Mouse (Mus musculus): ENCODE measurements around the gene Kansl1. TPM values are rescaled to one million over a fixed set of nuclear protein-coding genes. Genes with fewer than 3 reads are reported as not detected.
"Not testable (repeated sequence)": the region's sequence is repeated elsewhere in the genome, so short reads cannot be mapped to it uniquely, and the experiment has no call there.

Kansl1 gene
- polyA plus RNA-seq, 1 experiment, result 60.1 TPM

- not testable (repeated sequence) for H3K4me1 ChIP-seq (ENCODE audit: control insufficient read depth, insufficient read depth, insufficient read length, low read length); H3K4me3 ChIP-seq (ENCODE audit: low read depth, low read length); H3K27ac ChIP-seq (ENCODE audit: insufficient read depth, low read depth, low read length); H3K27me3 ChIP-seq (ENCODE audit: control insufficient read depth, insufficient read depth, low read length); H3K36me3 ChIP-seq (ENCODE audit: control insufficient read depth, insufficient read depth, low read length)
- 31% methylated on average over 2 of the region's 2 CpGs for WGBS
- TF ChIP-seq CTCF (IDR thresholded peaks at IDR 0.05; ENCODE audit: extremely low read depth, insufficient read length, insufficient replicate concordance, low read depth, low read length), result peak; percentile 7; the same call in 1 of the 2 replicates
Observed at GRCm38 (mm10) chr11:104448499-104448898, 20.2 kb downstream of the Kansl1 start.

DNA sequence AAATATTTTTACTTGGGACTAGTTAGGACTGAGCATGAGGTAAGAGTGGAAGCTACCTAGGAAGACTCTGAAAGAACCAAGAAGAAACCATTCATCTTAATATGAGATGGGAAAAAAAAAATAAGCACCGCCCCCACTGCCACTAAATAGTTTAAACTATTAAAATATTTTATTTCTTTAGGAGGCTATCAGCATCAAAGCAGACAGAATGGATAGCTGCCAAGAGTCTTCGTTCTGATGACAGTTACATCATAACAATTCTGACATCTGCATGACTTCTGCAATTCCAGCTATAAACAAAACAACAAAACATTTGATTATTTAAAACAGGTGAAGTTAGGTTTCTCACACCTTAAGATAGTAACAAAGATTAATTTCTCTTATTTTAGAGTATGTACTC is 23.1 kb downstream of the Kansl1 start:
- 49% methylated on average over 2 of the region's 2 CpGs for WGBS
- no peaks in the 10 kb centered on the region for H3K27me3 ChIP-seq (ENCODE audit: control insufficient read depth, insufficient read depth, low read length)
- H3K4me1 ChIP-seq (ENCODE audit: control insufficient read depth, insufficient read depth, insufficient read length, low read length), result no peaks in the 10 kb centered on the region
- H3K36me3 ChIP-seq (ENCODE audit: control insufficient read depth, insufficient read depth, low read length), result no peaks in the 10 kb centered on the region
- H3K4me3 ChIP-seq (ENCODE audit: low read depth, low read length), result no peak overlapping the region
- TF ChIP-seq CTCF (IDR thresholded peaks at IDR 0.05; ENCODE audit: extremely low read depth, insufficient read length, insufficient replicate concordance, low read depth, low read length) (no peak), POLR2A (IDR thresholded peaks at IDR 0.05; ENCODE audit: low read depth, low read length) (no peak)
- no peak overlapping the region for H3K27ac ChIP-seq (ENCODE audit: insufficient read depth, low read depth, low read length)

- no peak overlapping the region for H3K4me3 ChIP-seq (ENCODE audit: low read depth, low read length)
- TF ChIP-seq CTCF (IDR thresholded peaks at IDR 0.05; ENCODE audit: extremely low read depth, insufficient read length, insufficient replicate concordance, low read depth, low read length), result no peak
- no peak for TF ChIP-seq POLR2A (IDR thresholded peaks at IDR 0.05; ENCODE audit: low read depth, low read length)
- no peaks in the 10 kb centered on the region for H3K4me1 ChIP-seq (ENCODE audit: control insufficient read depth, insufficient read depth, insufficient read length, low read length)
- H3K27me3 ChIP-seq (ENCODE audit: control insufficient read depth, insufficient read depth, low read length), result no peaks in the 10 kb centered on the region
- no peaks in the 10 kb centered on the region for H3K36me3 ChIP-seq (ENCODE audit: control insufficient read depth, insufficient read depth, low read length)
- WGBS, result 92% methylated on average over 1 of the region's 1 CpGs
- H3K27ac ChIP-seq (ENCODE audit: insufficient read depth, low read depth, low read length), result no peak overlapping the region
Observed at GRCm38 (mm10) chr11:104445044-104445443, 23.6 kb downstream of the Kansl1 start.

DNA sequence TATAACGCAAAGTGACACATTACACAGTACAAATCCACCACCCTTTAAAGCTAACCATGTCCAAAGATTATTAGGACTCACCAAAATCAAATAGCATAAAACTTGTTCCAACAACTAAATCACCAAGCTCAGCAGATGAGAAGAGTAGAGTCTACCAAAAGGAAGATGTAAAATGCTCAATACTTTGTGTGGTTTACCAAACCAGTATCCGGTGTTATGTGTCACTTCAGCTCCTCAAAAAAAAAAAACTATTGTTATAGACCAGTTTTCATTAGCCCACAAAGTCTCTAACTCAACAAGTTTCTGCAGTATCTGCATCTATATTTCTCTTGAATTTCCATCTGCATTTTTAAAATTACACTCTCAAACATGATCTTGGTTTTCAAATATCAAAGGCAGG is 25.3 kb downstream of the Kansl1 start:
- Histone ChIP-seq H3K4me1 (ENCODE audit: control insufficient read depth, insufficient read depth, insufficient read length, low read length) (no peaks in the 10 kb centered on the region), H3K36me3 (ENCODE audit: control insufficient read depth, insufficient read depth, low read length) (no peaks in the 10 kb centered on the region), H3K27ac (ENCODE audit: insufficient read depth, low read depth, low read length) (no peak overlapping the region), H3K27me3 (ENCODE audit: control insufficient read depth, insufficient read depth, low read length) (no peaks in the 10 kb centered on the region), H3K4me3 (ENCODE audit: low read depth, low read length) (no peak overlapping the region)
- no peak for TF ChIP-seq CTCF (IDR thresholded peaks at IDR 0.05; ENCODE audit: extremely low read depth, insufficient read length, insufficient replicate concordance, low read depth, low read length)
- no peak for TF ChIP-seq POLR2A (IDR thresholded peaks at IDR 0.05; ENCODE audit: low read depth, low read length)
- 26% methylated on average over 2 of the region's 2 CpGs for whole genome bisulfite sequencing

- WGBS, result under 1% methylated on average over 79 of the region's 82 CpGs
- H3K36me3 ChIP-seq (ENCODE audit: control insufficient read depth, insufficient read depth, low read length), result no peaks in the 10 kb centered on the region
- H3K27me3 ChIP-seq (ENCODE audit: control insufficient read depth, insufficient read depth, low read length), result no peaks in the 10 kb centered on the region
- peak overlapping the region; percentile 92 for H3K4me3 ChIP-seq (ENCODE audit: low read depth, low read length)
- no peaks in the 10 kb centered on the region for H3K4me1 ChIP-seq (ENCODE audit: control insufficient read depth, insufficient read depth, insufficient read length, low read length)
- TF ChIP-seq CTCF (IDR thresholded peaks at IDR 0.05; ENCODE audit: extremely low read depth, insufficient read length, insufficient replicate concordance, low read depth, low read length) (peak; percentile 69; the same call in 1 of the 2 replicates), POLR2A (IDR thresholded peaks at IDR 0.05; ENCODE audit: low read depth, low read length) (peak; percentile 21; the same call in 1 of the 2 replicates)
- H3K27ac ChIP-seq (ENCODE audit: insufficient read depth, low read depth, low read length), result peak overlapping the region; percentile 99
Observed at GRCm38 (mm10) chr11:104442333-104443136, 26.1 kb downstream of the Kansl1 start.

- Histone ChIP-seq H3K27me3 (ENCODE audit: control insufficient read depth, insufficient read depth, low read length) (no peaks in the 10 kb centered on the region), H3K27ac (ENCODE audit: insufficient read depth, low read depth, low read length) (peak overlapping the region; percentile 95), H3K4me1 (ENCODE audit: control insufficient read depth, insufficient read depth, insufficient read length, low read length) (no peaks in the 10 kb centered on the region), H3K4me3 (ENCODE audit: low read depth, low read length) (peak overlapping the region; percentile 92), H3K36me3 (ENCODE audit: control insufficient read depth, insufficient read depth, low read length) (no peaks in the 10 kb centered on the region)
- WGBS, result under 1% methylated on average over 80 of the region's 92 CpGs
- TF ChIP-seq CTCF (IDR thresholded peaks at IDR 0.05; ENCODE audit: extremely low read depth, insufficient read length, insufficient replicate concordance, low read depth, low read length) (no peak), POLR2A (IDR thresholded peaks at IDR 0.05; ENCODE audit: low read depth, low read length) (peak; percentile 59)
Observed at GRCm38 (mm10) chr11:104441475-104442332, 27.0 kb downstream of the Kansl1 start.
